Mouse (Mus musculus) left cerebral cortex, postnatal 10 days (tissue): ENCODE data around the gene Eif1. TPM values are rescaled to one million over a fixed set of nuclear protein-coding genes. Genes with fewer than 3 reads are reported as not detected.
"Not testable (repeated sequence)": the region's sequence is repeated elsewhere in the genome, so short reads cannot be mapped to it uniquely, and the experiment has no call there.

ENCODE experiments used
- DNase-seq, 2 experiments: peaks; one replicate each; pipeline ENCODE4 v3.0.0; 2021 to 2022; ENCODE audit warnings: low spot score in 2 of 2, mixed read lengths in 1 of 2; ENCODE audit errors: extremely low spot score in 1 of 2
- intact Hi-C: fragments of 180-260 bp; cut with DNase I; formaldehyde crosslinking; loops from one replicate; pipeline ENCODE4 v1.15.1; 2025
- total RNA-seq, 2 experiments: library from RNA; stranded (reverse); gene quantifications; 2 replicates each; pipeline ENCODE4 v1.2.3; 2021

Eif1 gene
- total RNA-seq, 2 experiments from 2014 or later: 770 to 774 TPM

GRCm38 (mm10) chr11:100332766-100333515, 13.3 kb downstream of the Eif1 start:
- intact Hi-C loops: no loop called here
- no peak for DNase-seq

DNA sequence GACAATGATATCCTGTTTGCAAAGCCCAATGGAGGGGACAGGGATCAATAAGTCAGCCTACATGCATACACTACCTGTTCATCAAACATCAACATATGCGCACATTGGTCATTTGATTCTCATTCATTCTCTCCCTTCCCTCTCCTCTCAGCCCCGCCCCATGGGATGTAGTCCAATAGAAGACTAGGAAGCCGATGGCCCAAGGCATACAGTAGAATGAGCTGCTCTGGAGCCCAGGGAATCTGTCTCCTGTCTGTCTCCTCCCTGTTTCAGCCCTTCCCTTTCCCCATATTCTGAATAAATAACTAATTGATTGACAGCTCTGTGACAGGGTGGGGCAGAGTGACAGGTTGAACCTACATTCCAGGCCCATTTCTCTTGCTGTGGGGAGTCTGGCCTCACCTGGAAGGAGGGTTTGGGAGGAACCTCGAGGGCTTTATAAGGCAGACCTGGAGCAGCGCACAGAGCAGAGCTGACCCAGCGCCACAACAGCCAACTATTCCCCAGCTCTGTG, 14.3 kb downstream of the Eif1 start, which contains the start of gene Gast:
Gene Gast, plus strand, starts transcription at position 464 of the 514 bp plus-strand sequence.
- intact Hi-C loops: no loop called here
- no peak for DNase-seq

- intact Hi-C loops: no loop called here
- DNase-seq: no peak
Measured at GRCm38 (mm10) chr11:100335731-100336130, 16.0 kb downstream of the Eif1 start.

DNA sequence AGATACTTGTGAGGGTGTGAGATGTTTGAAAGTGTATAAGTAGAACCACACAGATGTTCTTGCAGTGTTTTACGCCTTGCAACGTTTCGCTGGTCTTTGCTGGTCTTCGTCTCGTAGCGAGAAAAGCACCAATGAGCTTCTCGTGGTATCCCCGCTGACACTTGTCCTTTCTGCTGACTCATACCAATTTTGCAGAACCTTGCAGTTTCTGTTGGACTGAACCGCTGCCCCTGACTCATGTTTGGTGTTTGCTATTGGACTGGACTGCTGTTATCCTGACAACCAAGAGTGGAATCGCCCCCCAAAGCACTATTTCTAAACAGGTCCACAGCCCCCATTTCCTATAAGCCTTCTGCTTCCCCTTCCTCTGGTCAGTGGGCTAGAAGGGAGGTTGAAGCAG, 24.6 kb downstream of the Eif1 start:
- intact Hi-C loops: no loop called here
- no peak for DNase-seq

- DNase-seq: peak; percentile 42 to 58
- intact Hi-C loops: no loop called here
Measured at GRCm38 (mm10) chr11:100352076-100352857, 32.6 kb downstream of the Eif1 start.

DNA sequence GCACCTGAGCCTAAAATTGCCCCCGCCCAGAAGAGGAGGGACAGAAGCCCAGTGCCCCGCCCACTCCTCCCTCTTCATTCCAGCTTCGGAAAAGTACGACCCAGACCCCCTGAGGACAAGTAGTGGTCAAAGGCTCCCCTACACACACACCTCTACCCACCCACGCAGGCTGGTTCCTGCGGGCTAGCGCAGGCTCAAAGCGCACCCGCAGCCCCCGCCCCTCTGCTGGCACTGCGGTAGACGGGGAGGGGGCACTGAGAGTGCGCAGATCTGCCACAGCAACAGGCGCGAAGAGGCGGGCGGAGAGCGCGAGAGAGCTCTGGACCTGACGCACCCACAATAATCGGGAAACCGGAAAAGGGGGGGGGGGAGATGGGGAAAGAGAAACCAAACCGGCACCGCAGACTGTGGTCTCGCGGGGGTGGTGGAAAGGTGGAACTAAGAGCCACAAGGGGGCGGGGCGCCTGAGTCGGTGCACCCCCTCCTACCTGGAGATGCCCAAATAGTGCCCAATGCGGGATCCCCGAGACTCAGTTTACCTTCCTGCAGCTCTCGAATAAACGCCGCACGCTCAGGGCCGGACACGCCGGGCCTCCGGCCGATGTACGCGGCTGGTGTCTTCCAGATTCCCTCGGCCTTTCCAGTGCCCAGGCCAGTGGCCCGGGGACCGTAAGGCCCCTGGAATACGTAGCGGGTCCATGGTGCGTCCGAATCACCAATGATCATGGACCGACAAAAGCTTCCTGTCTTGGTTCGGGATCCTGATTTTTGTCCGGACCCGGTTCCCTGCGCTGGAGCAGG, 35.7 kb downstream of the Eif1 start:
- intact Hi-C loops: no loop called here
- peak; percentile 19 to 76 for DNase-seq

GRCm38 (mm10) chr11:100355972-100356818, 36.5 kb downstream of the Eif1 start, which contains the start of gene Hap1:
Hap1 (minus strand) TSS chr11:100356128.
- DNase-seq: peak; percentile 57 to 84
- intact Hi-C loops: no loop called here

- DNase-seq: no peak
- intact Hi-C loops: no loop called here
Measured at GRCm38 (mm10) chr11:100356819-100357211, 37.1 kb downstream of the Eif1 start.

- DNase-seq: no peak
- intact Hi-C loops: no loop called here
Measured at GRCm38 (mm10) chr11:100357408-100357807, 37.7 kb downstream of the Eif1 start.

DNA sequence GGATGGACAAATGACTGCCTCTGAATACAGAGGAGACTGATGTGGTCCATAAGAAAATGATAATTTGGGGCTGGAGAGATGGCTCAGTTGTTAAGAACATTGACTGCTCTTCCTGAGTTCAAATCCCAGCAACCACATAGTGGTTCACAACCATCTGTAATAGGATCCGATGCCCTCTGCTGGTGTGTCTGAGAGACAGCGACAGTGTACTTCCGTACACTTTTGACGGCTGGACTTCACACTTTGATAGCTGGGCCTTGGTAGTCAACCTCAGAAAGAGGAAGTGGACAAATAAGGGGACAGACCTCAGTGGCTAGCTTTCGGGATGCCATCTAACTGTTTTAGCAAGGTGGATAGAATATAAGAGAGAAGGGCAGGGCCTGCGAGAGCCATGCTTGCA, 40.5 kb downstream of the Eif1 start:
- no peak for DNase-seq
- intact Hi-C loops: loop anchor here (10.0 kb wide), 1 partner anchor 205 kb away; no protein-coding TSS in a partner anchor

DNA sequence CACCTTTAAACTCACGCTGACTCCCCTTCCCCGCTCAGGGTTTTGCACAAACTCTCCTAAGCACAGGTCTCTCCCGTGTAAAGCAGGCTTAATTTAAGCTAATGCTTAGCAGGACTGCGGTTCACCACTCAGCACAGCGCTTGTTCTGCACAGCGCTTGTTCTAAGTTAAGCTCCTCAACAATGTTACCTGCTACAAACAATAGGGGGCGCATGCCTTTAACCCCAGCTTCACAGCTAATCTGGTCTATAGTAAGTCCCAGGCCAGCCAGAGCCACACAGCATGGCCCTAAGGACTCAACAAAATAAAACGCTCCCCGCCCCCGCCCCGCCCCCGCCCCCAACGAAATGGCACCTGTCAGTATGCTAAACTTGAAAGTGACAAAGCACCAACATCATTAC, 41.4 kb downstream of the Eif1 start:
- intact Hi-C loops: loop anchor here (10.0 kb wide), 1 partner anchor 204 kb away; no protein-coding TSS in a partner anchor
- DNase-seq: not testable (repeated sequence)

DNA sequence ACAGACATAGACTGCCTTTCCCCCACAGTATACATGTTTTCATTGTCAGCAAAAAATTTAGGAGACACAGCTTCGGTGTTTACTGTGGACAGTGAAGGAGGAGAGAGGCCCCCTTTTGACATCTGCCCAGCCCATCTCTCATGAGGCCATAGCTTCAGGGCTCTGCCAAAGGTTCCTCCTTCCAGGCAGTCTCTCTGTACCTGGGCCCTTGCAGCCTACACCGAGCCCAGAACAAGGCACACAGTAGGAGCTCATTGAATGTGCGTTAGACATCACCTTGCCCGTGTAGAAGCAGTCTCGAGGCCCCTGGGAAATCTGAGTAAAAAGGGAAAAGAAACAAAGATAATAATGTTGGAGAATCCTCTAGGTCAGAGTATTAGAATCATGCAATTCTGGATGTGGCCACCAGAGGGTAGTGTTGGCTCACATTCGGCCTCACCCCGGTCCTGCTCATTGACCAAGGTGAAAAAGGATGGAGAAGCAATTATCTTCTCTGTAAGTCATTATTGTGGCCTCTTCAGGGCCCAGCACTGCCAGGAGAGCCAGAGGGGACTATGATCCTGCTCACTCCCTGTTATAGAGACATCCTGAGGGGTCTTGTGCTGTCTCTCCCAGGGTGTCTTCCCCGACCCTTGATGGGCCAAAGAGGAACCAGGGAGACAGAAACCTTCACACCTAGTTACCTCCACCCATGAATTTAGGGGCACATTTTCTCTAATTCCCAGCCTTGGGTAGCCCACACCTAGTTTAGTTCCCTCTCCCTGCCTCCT, 42.7 kb downstream of the Eif1 start:
- DNase-seq: peak; percentile 59 to 68
- intact Hi-C loops: loop anchor here (2.0 to 10.0 kb wide), 2 partner anchors 46 to 202 kb away; no protein-coding TSS in a partner anchor

GRCm38 (mm10) chr11:100362979-100363562, 43.4 kb downstream of the Eif1 start:
- intact Hi-C loops: loop anchor here (2.0 to 10.0 kb wide), 2 partner anchors 46 to 202 kb away; no protein-coding TSS in a partner anchor

GRCm38 (mm10) chr11:100369145-100369544, 49.5 kb downstream of the Eif1 start:
- intact Hi-C loops: loop anchor here (10.0 kb wide), 1 partner anchor 196 kb away; no protein-coding TSS in a partner anchor
- DNase-seq: no peak

More at GRCm38 (mm10) chr11:100362979-100363562, 43.4 kb downstream of the Eif1 start:
- DNase-seq: peak; percentile 22 to 75

- DNase-seq: no peak
- intact Hi-C loops: loop anchor here (10.0 kb wide), 1 partner anchor 195 kb away; no protein-coding TSS in a partner anchor
Measured at GRCm38 (mm10) chr11:100369822-100370221, 50.1 kb downstream of the Eif1 start.
